ENCODE assay signal across 8 mouse cellular contexts in genomic region chr11:103346657-103347056, GRCm38 (mm10). TPM values are rescaled to one million over a fixed set of nuclear protein-coding genes. Genes with fewer than 3 reads are reported as not detected.
DNase-seq lines count a peak whose midpoint lies in the region; ATAC-seq and TF ChIP-seq lines count a peak whose summit lies in the region.

No protein-coding gene starts in this region.

- intact Hi-C loops in left cerebral cortex, adult 2 months (cut with DNase I): no loop called here
- intact Hi-C loops in left cerebral cortex, postnatal 36 days (cut with DNase I): no loop called here

- no peaks in the 10 kb centered on the region for H3K9me3 ChIP-seq in heart, embryonic 13.5 days
- H3K9me3 ChIP-seq in hindbrain, embryonic 13.5 days: no peaks in the 10 kb centered on the region

- no peaks in the 10 kb centered on the region for H3K36me3 ChIP-seq in heart, embryonic 13.5 days
- no peaks in the 10 kb centered on the region for H3K36me3 ChIP-seq in hindbrain, embryonic 13.5 days

- H3K4me1 ChIP-seq in heart, embryonic 13.5 days: peaks cover 32% of the 10 kb centered on the region
- H3K4me1 ChIP-seq in hindbrain, embryonic 13.5 days (replicated peaks): 0 out of 2 replicates have a peak, but pooled peaks cover 4% of the 10 kb centered on the region

- no peak for ATAC-seq in heart, embryonic 13.5 days (ENCODE audit: extremely low read depth, insufficient number of reproducible peaks, low FRiP score, low TSS enrichment)
- ATAC-seq in hindbrain, embryonic 13.5 days (ENCODE audit: low FRiP score): no peak

- no peaks in the 10 kb centered on the region for H3K27me3 ChIP-seq in heart, embryonic 13.5 days (replicated peaks)
- 0 out of 2 replicates have a peak, but pooled peaks cover 3% of the 10 kb centered on the region for H3K27me3 ChIP-seq in hindbrain, embryonic 13.5 days

- DNase-seq in left cerebral cortex, adult 2 months (ENCODE audit: extremely low spot score in 1 of 2, low spot score in 2 of 2): no peak
- no peak for DNase-seq in left cerebral cortex, adult 8-10 months (ENCODE audit: low spot score in 2 of 2)
- DNase-seq in kidney, postnatal 4 days: peak; percentile 55 to 75
- peak; percentile 25 to 74 for DNase-seq in spleen, postnatal 10 days (ENCODE audit: low spot score in 2 of 2)
- no peak for DNase-seq in cerebellum, adult 9-11 months
- DNase-seq in left cerebral cortex, postnatal 36 days (ENCODE audit: low spot score in 2 of 2): no peak

- TF ChIP-seq CTCF in left cerebral cortex, adult 2 months (IDR thresholded peaks at IDR 0.05): no peak

- 0 out of 2 replicates have a peak overlapping the region, but pooled peaks have one; percentile 40 for H3K27ac ChIP-seq in left cerebral cortex, adult 2 months
- H3K27ac ChIP-seq in heart, embryonic 13.5 days (replicated peaks): peak overlapping the region; percentile 44; the same call in 1 of the 2 replicates
- H3K27ac ChIP-seq in hindbrain, embryonic 13.5 days: no peak overlapping the region

- H3K4me2 ChIP-seq in heart, embryonic 13.5 days: no peak overlapping the region
- no peak overlapping the region for H3K4me2 ChIP-seq in hindbrain, embryonic 13.5 days

- H3K9ac ChIP-seq in heart, embryonic 13.5 days: peak overlapping the region; percentile 2; the same call in 1 of the 2 replicates
- H3K9ac ChIP-seq in hindbrain, embryonic 13.5 days: no peak overlapping the region

- WGBS in heart, embryonic 13.5 days: 47% methylated on average over 5 of the region's 5 CpGs
- WGBS in hindbrain, embryonic 13.5 days: 73% methylated on average over 4 of the region's 5 CpGs

- no peak overlapping the region for H3K4me3 ChIP-seq in left cerebral cortex, adult 2 months
- H3K4me3 ChIP-seq in heart, embryonic 13.5 days: no peak overlapping the region
- no peak overlapping the region for H3K4me3 ChIP-seq in hindbrain, embryonic 13.5 days

RNA-seq across cellular contexts. Expression of gene Arhgap27, which starts 16.8 kb away (rescaled TPM):
- 10 to 100 TPM; 10.8 to 14.0 TPM for total RNA-seq in left cerebral cortex, adult 2 months (2021)
- 10 to 100 TPM; 17.6 to 21.1 (median 19.1) TPM for total RNA-seq in left cerebral cortex, adult 8-10 months (2022)
- 5.6 and 5.8 TPM in 2 replicates for polyA plus RNA-seq in heart, embryonic 13.5 days (2015; fragmentation: Nextera tagmentation; extraction: Ambion mirVana)
- polyA plus RNA-seq in hindbrain, embryonic 13.5 days (2015; fragmentation: Nextera tagmentation; extraction: Ambion mirVana): 3.2 and 3.4 TPM in 2 replicates
- total RNA-seq in left cerebral cortex, postnatal 36 days (2021): 10 to 100 TPM; 11.6 to 12.6 TPM

Comparison
In these comparisons a context has a peak if more than half of its experiments do, and no peak if none do; other contexts are left out.
1. DNase-seq: peak in kidney, postnatal 4 days (2 of 2) and spleen, postnatal 10 days (2 of 2); none in left cerebral cortex, adult 2 months (0 of 2), left cerebral cortex, adult 8-10 months (0 of 2), cerebellum, adult 9-11 months (single experiment) and left cerebral cortex, postnatal 36 days (0 of 2).